Mouse (Mus musculus) liver, embryonic 14.5 days (tissue): ENCODE measurements around the gene Tgfbr3l.

Experiments
- CTCF ChIP-seq: IDR thresholded peaks from 2 replicates; pipeline ENCODE4 v1.5.1; 2016; ENCODE audit warnings: antibody characterized with exemption, low read depth, control low read depth
- EP300 ChIP-seq: IDR thresholded peaks from 2 replicates; pipeline ENCODE4 v1.6.1; 2016; ENCODE audit warnings: antibody characterized with exemption, low read depth

DNA sequence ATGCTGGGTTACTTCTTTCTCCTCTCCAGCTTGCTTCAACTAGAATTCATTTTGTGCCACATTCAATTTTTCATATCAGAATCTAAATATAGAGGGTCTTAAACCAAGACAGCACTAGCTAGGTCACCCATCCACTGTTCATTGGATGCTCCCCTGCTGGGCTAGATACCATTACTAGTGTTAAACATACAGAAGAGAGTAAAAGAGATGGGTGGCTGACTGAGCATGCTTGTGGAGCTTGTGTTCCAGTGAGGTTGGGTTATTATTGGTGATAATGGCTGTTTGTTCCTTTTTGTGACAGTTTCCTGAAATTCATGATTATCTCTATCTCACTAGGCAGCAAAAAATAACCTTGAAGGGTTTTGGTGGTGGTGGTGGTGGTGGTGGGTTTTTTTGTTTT lies 26.0 kb upstream of the Tgfbr3l start:
- no peak for TF ChIP-seq CTCF
- TF ChIP-seq EP300: no peak
